In genomic region chr7:16859902-16860651, GRCm38 (mm10) we compare ENCODE assay signal across 8 mouse cellular contexts.
DNase-seq lines count a peak whose midpoint lies in the region; TF ChIP-seq lines count a peak whose summit lies in the region.
"Had no signal": no experiment of that assay in that cellular context is flagged by ENCODE, and none has a peak within 500 bp of the region (broad histone marks: within the 10 kb centered on the region; RNA-seq: fewer than 3 reads in every experiment).

No protein-coding gene starts in this region.

- H3K4me3 ChIP-seq in E14TG2a.4 (replicated peaks; ENCODE audit: low read length): no peak overlapping the region
- H3K4me3 ChIP-seq: liver, embryonic 13.5 days had no signal

- peak; percentile 83 for TF ChIP-seq CTCF in E14TG2a.4 (conservative IDR thresholded peaks at IDR 0.05; ENCODE audit: low read length)

- no peaks in the 10 kb centered on the region for H3K9me3 ChIP-seq in E14TG2a.4 (ENCODE audit: low read length)
- H3K9me3 ChIP-seq: liver, embryonic 13.5 days had no signal

- H3K36me3 ChIP-seq in E14TG2a.4 (ENCODE audit: insufficient read depth, low read length): peaks cover 20% of the 10 kb centered on the region

- DNase-seq in layer of hippocampus, adult 11-12 months (ENCODE audit: low spot score): peak; percentile 62
- DNase-seq in layer of hippocampus, adult 9-10 months (ENCODE audit: low spot score): no peak
- DNase-seq in T-cell, adult 2 months (ENCODE audit: low spot score): peak; percentile 44
- DNase-seq in forelimb bud, embryonic 11.5 days (ENCODE audit: low read depth, low spot score): peak; percentile 74
- peak; percentile 76 for DNase-seq in lung, postnatal 14 days
- DNase-seq in frontal cortex, postnatal 25 days (ENCODE audit: low spot score in 2 of 2): no peak
- DNase-seq: liver, embryonic 13.5 days had no signal

- H3K27me3 ChIP-seq in E14TG2a.4 (ENCODE audit: insufficient read depth, low read length): no peaks in the 10 kb centered on the region
- H3K27me3 ChIP-seq: liver, embryonic 13.5 days had no signal

- peaks cover 13% of the 10 kb centered on the region for H3K4me1 ChIP-seq in E14TG2a.4 (replicated peaks; ENCODE audit: low read depth, low read length)

Comparison
In these comparisons a context has a peak if more than half of its experiments do, and no peak if none do; other contexts are left out.
1. DNase-seq: peak in layer of hippocampus, adult 11-12 months (single experiment), T-cell, adult 2 months (single experiment), forelimb bud, embryonic 11.5 days (single experiment) and lung, postnatal 14 days (single experiment); none in layer of hippocampus, adult 9-10 months (single experiment) and frontal cortex, postnatal 25 days (0 of 2).